Mouse (Mus musculus): ENCODE measurements around the gene Capn7.

DNA sequence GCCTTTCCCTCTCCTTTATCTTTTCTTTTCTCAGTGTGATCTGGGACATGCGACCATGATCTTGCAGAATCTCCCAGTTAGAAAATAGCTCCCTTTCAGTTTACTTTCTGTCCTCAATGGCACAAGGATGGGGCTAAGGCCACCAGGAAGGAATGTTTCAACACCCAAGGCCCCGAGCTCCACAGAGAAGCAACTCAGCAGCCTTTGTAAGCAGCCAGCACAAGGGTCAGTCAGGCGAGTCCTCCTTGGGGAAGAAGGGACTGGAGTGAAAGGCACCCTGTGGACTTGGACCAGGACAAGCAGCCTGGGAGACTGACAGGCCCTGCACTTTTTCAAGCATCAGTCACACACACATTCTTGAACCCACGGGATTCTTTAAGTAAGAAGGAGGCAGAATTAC is 82.8 kb downstream of the Capn7 start:
- TF ChIP-seq CTCF (IDR thresholded peaks at IDR 0.05; ENCODE audit: low read depth) (no peak), EP300 (optimal IDR thresholded peaks at IDR 0.05) (no peak)

Data from stomach, postnatal 0 days (tissue).